Mouse (Mus musculus): ENCODE data around the gene Angptl2. TPM values are rescaled to one million over a fixed set of nuclear protein-coding genes. Genes with fewer than 3 reads are reported as not detected.

Angptl2 gene
- total and polyA plus RNA-seq, 3 experiments, result 0.04 to 0.21 TPM; not detected in 1

DNA sequence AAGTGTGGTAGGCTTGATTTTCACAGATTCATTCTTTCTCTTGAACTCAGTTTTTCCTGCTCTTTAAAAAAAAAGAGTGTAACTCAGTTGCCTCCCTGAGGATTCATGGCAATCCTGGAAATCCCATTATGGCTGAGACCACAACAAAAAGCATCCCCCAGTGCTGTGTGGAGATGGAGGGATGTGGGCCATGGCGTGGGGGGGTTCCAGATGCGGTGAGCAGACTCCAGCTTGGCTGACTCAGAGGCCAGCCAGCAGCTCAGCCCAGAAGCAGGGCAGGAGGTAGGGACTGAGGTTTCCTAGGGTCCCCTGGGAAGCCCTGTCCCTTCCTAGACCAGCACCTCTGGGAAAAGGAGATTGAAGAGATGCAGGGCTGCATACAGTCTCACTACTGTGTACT lies 38.9 kb upstream of the Angptl2 start:
- Histone ChIP-seq H3K27me3 (replicated peaks) (no peaks in the 10 kb centered on the region), H3K4me1 (ENCODE audit: control insufficient read depth in 1 of 2, insufficient read depth in 2 of 2) (peaks cover 32 to 54% of the 10 kb centered on the region in 2 experiments), H3K9me3 (replicated peaks; ENCODE audit: low read length) (no peaks in the 10 kb centered on the region), H3K9ac (ENCODE audit: insufficient read depth, low read depth) (no peak overlapping the region), H3K4me2 (ENCODE audit: insufficient read depth, low read depth, poor library complexity, severe bottlenecking) (no peak overlapping the region), H3K27ac (ENCODE audit: insufficient read depth, low read depth) (no peak overlapping the region), H3K4me3 (replicated peaks in 1 of 3; ENCODE audit: low read depth in 2 of 3, low read length in 2 of 3, poor library complexity in 1 of 3) (no peak overlapping the region), H3K36me3 (replicated peaks in 1 of 2; ENCODE audit: control insufficient read depth in 1 of 2, insufficient read depth in 1 of 2, low read length in 1 of 2) (peaks cover 0 to 10% of the 10 kb centered on the region in 2 experiments), H3K79me2 (replicated peaks; ENCODE audit: control insufficient read depth, extremely low read depth, insufficient read depth, poor library complexity, severe bottlenecking) (no peaks in the 10 kb centered on the region)
- TF ChIP-seq ZNF384 (IDR thresholded peaks at IDR 0.05; ENCODE audit: low read depth, low read length), result no peak
- TF ChIP-seq UBTF (IDR thresholded peaks at IDR 0.05; ENCODE audit: low read depth, low read length), result no peak
- TF ChIP-seq TBP (conservative IDR thresholded peaks at IDR 0.05; ENCODE audit: low read depth, low read length), result no peak
- no peak for TF ChIP-seq USF1 (IDR thresholded peaks at IDR 0.05; ENCODE audit: low read depth, low read length)
- no peak for TF ChIP-seq ZC3H11A (IDR thresholded peaks at IDR 0.05; ENCODE audit: low read depth, low read length)
- TF ChIP-seq MAX (IDR thresholded peaks at IDR 0.05; ENCODE audit: low read length), result no peak
- TF ChIP-seq NRF1 (IDR thresholded peaks at IDR 0.05; ENCODE audit: low read depth, low read length), result no peak
- TF ChIP-seq ETS1 (conservative IDR thresholded peaks at IDR 0.05; ENCODE audit: low read depth, low read length), result no peak
- no peak for TF ChIP-seq USF2 (conservative IDR thresholded peaks at IDR 0.05; ENCODE audit: low read depth, low read length)
- no peak for TF ChIP-seq SIN3A (IDR thresholded peaks at IDR 0.05; ENCODE audit: low read length)
- no peak for TF ChIP-seq GABPA (IDR thresholded peaks at IDR 0.05; ENCODE audit: insufficient replicate concordance, low read depth, low read length)
- no peak for TF ChIP-seq BHLHE40 (IDR thresholded peaks at IDR 0.05; ENCODE audit: low read depth, low read length)
- no peak for TF ChIP-seq ELF1 (IDR thresholded peaks at IDR 0.05; ENCODE audit: low read depth, low read length)
- no peak for DNase-seq (ENCODE audit: extremely low read depth)
- in situ Hi-C loops (cut with MboI; ENCODE audit: low pct_ligation_motif_present, low pct_unique_long_range_greater_than_20kb, low sequenced_read_pairs) (no loop called here), dilution Hi-C loops (cut with MboI; ENCODE audit: extremely low pct_ligation_motif_present, extremely low pct_unique_long_range_greater_than_20kb, low sequenced_read_pairs) (no loop called here)

DNA sequence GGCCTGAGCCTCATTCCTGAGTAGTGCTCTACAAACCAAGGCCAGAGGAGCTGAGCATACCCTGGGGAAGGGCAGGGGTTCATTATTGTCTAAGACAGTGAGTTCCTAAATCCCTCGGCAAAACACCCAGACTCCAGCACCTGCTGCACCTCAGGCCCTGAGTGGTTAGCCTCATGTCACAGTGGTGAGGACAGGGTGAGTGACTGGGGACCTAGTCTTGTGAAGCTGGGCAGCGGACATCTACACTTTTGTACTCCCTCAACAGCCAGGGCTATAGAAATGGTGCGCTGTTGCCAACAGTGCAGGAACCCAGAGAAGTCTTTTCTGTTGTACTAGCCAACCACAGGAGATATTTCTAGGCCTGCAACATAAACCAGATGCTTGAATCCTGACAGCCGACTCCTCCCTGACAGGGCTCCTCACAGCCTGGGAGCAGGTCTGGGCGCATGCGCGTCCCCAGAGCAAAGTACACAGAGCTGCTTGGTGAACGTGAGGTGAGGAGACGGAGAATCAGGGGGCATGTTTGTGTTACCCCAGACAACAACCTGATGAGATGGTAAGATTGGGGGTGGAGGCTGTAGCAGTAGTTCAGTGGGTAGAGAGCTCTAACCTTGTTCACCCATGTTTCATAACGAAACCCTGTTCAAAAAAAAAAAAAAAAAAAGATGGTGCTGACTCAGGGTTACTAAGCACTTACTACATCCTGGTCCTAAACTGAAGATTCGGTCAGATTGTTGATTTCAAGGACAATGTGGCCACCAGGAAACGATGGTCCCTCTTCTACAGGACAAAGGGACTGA lies 38.2 kb upstream of the Angptl2 start:
- dilution Hi-C loops (cut with MboI; ENCODE audit: extremely low pct_ligation_motif_present, extremely low pct_unique_long_range_greater_than_20kb, low sequenced_read_pairs), result no loop called here
- DNase-seq (ENCODE audit: extremely low read depth), result no peak
- no peaks in the 10 kb centered on the region for H3K9me3 ChIP-seq (replicated peaks; ENCODE audit: low read length)
- H3K9ac ChIP-seq (ENCODE audit: insufficient read depth, low read depth), result no peak overlapping the region
- no peaks in the 10 kb centered on the region for H3K27me3 ChIP-seq (replicated peaks)
- peaks cover 0 to 4% of the 10 kb centered on the region in 2 experiments for H3K36me3 ChIP-seq (replicated peaks in 1 of 2; ENCODE audit: control insufficient read depth in 1 of 2, insufficient read depth in 1 of 2, low read length in 1 of 2)
- in situ Hi-C loops (cut with MboI; ENCODE audit: low pct_ligation_motif_present, low pct_unique_long_range_greater_than_20kb, low sequenced_read_pairs), result no loop called here
- TF ChIP-seq ELF1 (IDR thresholded peaks at IDR 0.05; ENCODE audit: low read depth, low read length) (no peak), MAFK (IDR thresholded peaks at IDR 0.05; ENCODE audit: insufficient replicate concordance, low read length) (peak; percentile 93), ZNF384 (IDR thresholded peaks at IDR 0.05; ENCODE audit: low read depth, low read length) (peak; percentile 91), IRF4 (IDR thresholded peaks at IDR 0.05; ENCODE audit: low read depth, low read length) (0 out of 2 replicates have a peak, but pooled peaks have one; percentile 17)
- no peak overlapping the region for H3K4me2 ChIP-seq (ENCODE audit: insufficient read depth, low read depth, poor library complexity, severe bottlenecking)
- no peaks in the 10 kb centered on the region for H3K79me2 ChIP-seq (replicated peaks; ENCODE audit: control insufficient read depth, extremely low read depth, insufficient read depth, poor library complexity, severe bottlenecking)
- peaks cover 32 to 52% of the 10 kb centered on the region in 2 experiments for H3K4me1 ChIP-seq (ENCODE audit: control insufficient read depth in 1 of 2, insufficient read depth in 2 of 2)
- no peak overlapping the region for H3K27ac ChIP-seq (ENCODE audit: insufficient read depth, low read depth)
- H3K4me3 ChIP-seq (replicated peaks in 1 of 3; ENCODE audit: low read depth in 2 of 3, low read length in 2 of 3, poor library complexity in 1 of 3), result no peak overlapping the region
